Mouse (Mus musculus): ENCODE measurements around the gene Yy1. TPM values are rescaled to one million over a fixed set of nuclear protein-coding genes. Genes with fewer than 3 reads are reported as not detected.

The Yy1 gene
- polyA plus RNA-seq, 1 experiment, result 23.9 TPM

DNA sequence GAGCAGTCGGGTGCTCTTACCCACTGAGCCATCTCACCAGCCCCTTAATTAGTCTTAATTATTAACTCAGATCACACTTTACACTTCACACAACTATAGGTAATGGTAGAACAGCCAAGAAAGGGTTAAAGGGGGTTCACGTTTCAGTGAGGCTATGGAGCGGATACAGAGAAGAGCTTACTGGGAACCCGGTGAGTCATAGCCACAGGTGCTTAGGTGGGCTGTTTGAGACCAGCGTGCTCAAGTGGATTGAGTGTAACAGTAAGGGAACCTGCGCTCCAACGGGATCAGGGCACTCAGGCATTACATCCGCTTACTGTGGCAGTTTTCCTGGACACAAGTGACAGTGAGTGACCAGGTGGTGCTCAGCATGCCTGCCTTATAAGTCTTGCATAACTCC is 30.3 kb downstream of the Yy1 start:
- Histone ChIP-seq H3K4me1 (ENCODE audit: control insufficient read depth, insufficient read depth, low read length) (peaks cover 47% of the 10 kb centered on the region), H3K4me3 (replicated peaks; ENCODE audit: insufficient read depth, low read depth, low read length) (no peak overlapping the region), H3K27me3 (ENCODE audit: control insufficient read depth, insufficient read depth, low read length) (no peaks in the 10 kb centered on the region), H3K27ac (ENCODE audit: insufficient read depth, low read length) (no peak overlapping the region)
- no peak for DNase-seq
- no peak for TF ChIP-seq POLR2A (IDR thresholded peaks at IDR 0.05; ENCODE audit: borderline replicate concordance, insufficient read depth, low read length)
- TF ChIP-seq CTCF (IDR thresholded peaks at IDR 0.05; ENCODE audit: borderline replicate concordance, insufficient read depth, low read depth, low read length), result no peak
- 25% methylated on average over 8 of the region's 8 CpGs for WGBS

DNA sequence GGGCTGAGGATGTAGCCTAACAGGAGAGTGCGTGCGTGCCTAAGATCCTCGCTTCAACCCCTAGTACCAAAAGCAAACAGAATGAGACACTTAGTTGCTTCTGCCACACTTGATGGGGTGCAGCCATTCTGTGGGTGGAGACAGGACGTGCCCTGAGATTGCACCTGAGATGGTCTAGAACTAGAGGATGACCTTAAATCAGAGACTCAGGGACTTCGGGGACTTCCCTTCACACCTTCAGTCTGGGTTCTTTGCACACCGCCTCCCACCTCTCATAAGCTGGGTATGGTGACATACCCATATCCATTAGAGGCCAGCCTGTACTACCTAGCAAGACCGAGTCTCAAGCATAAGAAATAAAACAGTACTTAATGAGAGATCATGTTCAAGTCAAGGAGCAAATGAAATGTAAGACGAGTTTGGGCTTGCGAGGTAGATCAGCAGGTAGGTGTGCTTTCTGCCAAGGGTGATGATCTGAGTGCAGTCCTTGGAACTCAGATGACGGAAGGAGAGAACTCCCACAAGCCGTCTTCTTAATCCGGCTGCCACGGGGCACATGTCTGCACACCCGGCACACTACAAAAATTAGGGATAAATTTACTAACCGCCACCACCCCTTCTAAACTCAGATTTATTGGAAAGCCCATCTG is 31.6 kb downstream of the Yy1 start:
- no peaks in the 10 kb centered on the region for H3K27me3 ChIP-seq (ENCODE audit: control insufficient read depth, insufficient read depth, low read length)
- DNase-seq, result no peak
- WGBS, result 86% methylated on average over 15 of the region's 15 CpGs
- H3K4me1 ChIP-seq (ENCODE audit: control insufficient read depth, insufficient read depth, low read length), result peaks cover 45% of the 10 kb centered on the region
- no peak overlapping the region for H3K4me3 ChIP-seq (replicated peaks; ENCODE audit: insufficient read depth, low read depth, low read length)
- no peak for TF ChIP-seq POLR2A (IDR thresholded peaks at IDR 0.05; ENCODE audit: borderline replicate concordance, insufficient read depth, low read length)
- TF ChIP-seq CTCF (IDR thresholded peaks at IDR 0.05; ENCODE audit: borderline replicate concordance, insufficient read depth, low read depth, low read length), result no peak
- H3K27ac ChIP-seq (ENCODE audit: insufficient read depth, low read length), result no peak overlapping the region

DNA sequence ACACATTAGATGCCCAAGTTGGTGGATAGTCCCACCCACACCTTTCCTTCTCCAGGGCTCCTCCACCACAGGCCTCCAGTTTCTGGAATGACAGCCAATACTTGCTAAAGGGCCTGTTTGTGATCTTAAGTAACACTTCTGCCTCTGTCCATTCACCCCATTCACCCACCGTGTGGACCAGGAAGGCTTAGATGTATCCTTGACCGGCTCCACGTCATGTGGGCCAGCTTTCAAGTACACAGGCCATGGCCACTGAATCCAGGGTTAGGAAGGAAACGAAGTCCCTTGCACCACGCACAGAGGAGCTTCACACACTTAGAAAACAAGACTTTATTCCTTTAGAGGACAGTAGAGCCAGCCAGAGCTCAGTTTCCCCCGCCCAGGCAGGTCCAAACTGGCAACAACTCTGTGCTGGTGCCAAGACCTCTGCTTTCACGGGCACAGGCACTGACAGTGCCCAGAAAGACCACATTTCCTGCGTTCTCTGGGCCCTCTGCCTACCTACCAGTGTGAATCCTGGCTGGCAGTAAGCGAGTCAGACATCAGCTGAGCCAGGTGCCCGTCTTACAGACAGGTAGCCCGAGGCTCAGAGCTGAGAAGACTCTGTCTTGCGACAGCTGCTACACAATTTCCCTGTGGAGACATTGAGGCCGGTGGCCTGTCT is 32.9 kb downstream of the Yy1 start:
- WGBS, result 26% methylated on average over 13 of the region's 13 CpGs
- Histone ChIP-seq H3K27ac (ENCODE audit: insufficient read depth, low read length) (no peak overlapping the region), H3K4me3 (replicated peaks; ENCODE audit: insufficient read depth, low read depth, low read length) (no peak overlapping the region), H3K27me3 (ENCODE audit: control insufficient read depth, insufficient read depth, low read length) (no peaks in the 10 kb centered on the region), H3K4me1 (ENCODE audit: control insufficient read depth, insufficient read depth, low read length) (peaks cover 47% of the 10 kb centered on the region)
- peak in 1 of 2 experiments; percentile 59 for DNase-seq
- TF ChIP-seq POLR2A (IDR thresholded peaks at IDR 0.05; ENCODE audit: borderline replicate concordance, insufficient read depth, low read length) (no peak), CTCF (IDR thresholded peaks at IDR 0.05; ENCODE audit: borderline replicate concordance, insufficient read depth, low read depth, low read length) (no peak)

DNA sequence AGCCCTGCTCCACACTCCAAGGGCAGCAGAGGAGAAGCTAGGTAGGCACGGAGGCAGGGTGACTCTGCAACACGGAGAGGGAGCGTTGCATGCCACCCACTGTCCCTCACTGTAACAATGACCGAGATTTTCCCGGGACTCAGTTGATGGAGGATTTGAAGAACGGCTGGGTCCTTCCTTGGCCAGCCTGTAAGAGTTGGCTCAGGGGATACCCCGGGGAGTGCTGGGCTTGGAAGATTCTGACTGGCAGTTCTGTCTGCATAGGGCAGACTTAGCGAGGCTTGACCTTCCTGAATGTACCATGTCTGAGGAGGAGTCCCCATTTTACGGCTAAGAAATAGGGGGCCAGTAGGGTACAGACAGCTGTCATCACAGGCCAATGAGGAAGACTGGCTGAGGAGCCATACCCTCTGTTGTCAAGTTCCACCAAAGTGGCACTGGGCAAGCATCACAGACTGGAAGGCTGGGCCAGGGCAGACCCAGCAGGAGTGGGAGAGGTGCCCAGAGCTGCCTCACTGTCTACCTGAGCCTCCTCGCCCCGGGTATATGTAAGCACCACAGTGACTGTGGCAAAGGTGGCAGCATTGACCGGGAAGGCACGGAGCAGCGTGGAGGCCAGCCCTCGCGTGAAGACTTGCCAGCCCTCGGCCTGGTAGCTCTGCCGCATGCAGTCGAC is 33.6 kb downstream of the Yy1 start:
- H3K27me3 ChIP-seq (ENCODE audit: control insufficient read depth, insufficient read depth, low read length), result no peaks in the 10 kb centered on the region
- H3K27ac ChIP-seq (ENCODE audit: insufficient read depth, low read length), result peak overlapping the region; percentile 2
- H3K4me1 ChIP-seq (ENCODE audit: control insufficient read depth, insufficient read depth, low read length), result peaks cover 52% of the 10 kb centered on the region
- 22% methylated on average over 19 of the region's 19 CpGs for WGBS
- DNase-seq, result peak; percentile 93
- no peak for TF ChIP-seq POLR2A (IDR thresholded peaks at IDR 0.05; ENCODE audit: borderline replicate concordance, insufficient read depth, low read length)
- no peak for TF ChIP-seq CTCF (IDR thresholded peaks at IDR 0.05; ENCODE audit: borderline replicate concordance, insufficient read depth, low read depth, low read length)
- H3K4me3 ChIP-seq (replicated peaks; ENCODE audit: insufficient read depth, low read depth, low read length), result no peak overlapping the region

DNA sequence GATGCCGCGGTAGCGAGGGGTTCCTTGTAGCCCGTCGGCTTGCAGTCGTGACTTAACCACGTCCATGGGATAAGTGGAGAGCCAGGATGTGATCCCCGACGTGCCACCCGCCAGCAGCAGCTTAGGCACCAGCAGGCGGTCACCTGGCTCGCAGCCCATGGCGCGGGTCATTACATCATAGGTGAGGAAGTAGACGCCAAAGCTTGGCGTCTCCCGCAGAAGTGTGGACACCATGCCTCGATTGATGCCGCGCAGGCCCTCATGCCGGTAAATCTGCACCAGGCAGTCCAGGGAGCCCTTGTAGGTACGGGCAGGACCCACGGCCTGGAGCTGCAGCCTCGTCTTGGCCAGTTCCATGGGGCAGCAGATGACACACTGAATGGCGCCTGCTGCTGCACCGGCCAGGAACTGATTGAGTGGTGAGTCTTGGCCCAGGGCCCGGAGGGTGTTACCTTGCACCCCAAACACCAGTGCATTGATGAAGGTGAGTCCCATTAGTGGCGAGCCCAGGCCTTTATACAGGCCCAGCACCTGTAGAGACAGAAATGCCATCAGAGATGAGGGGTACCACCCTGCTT is 34.3 kb downstream of the Yy1 start:
- peak overlapping the region; percentile 2 for H3K27ac ChIP-seq (ENCODE audit: insufficient read depth, low read length)
- 24% methylated on average over 28 of the region's 28 CpGs for WGBS
- H3K4me3 ChIP-seq (replicated peaks; ENCODE audit: insufficient read depth, low read depth, low read length), result no peak overlapping the region
- peak; percentile 86 to 90 for DNase-seq
- peaks cover 56% of the 10 kb centered on the region for H3K4me1 ChIP-seq (ENCODE audit: control insufficient read depth, insufficient read depth, low read length)
- no peak for TF ChIP-seq CTCF (IDR thresholded peaks at IDR 0.05; ENCODE audit: borderline replicate concordance, insufficient read depth, low read depth, low read length)
- TF ChIP-seq POLR2A (IDR thresholded peaks at IDR 0.05; ENCODE audit: borderline replicate concordance, insufficient read depth, low read length), result no peak
- H3K27me3 ChIP-seq (ENCODE audit: control insufficient read depth, insufficient read depth, low read length), result no peaks in the 10 kb centered on the region

DNA sequence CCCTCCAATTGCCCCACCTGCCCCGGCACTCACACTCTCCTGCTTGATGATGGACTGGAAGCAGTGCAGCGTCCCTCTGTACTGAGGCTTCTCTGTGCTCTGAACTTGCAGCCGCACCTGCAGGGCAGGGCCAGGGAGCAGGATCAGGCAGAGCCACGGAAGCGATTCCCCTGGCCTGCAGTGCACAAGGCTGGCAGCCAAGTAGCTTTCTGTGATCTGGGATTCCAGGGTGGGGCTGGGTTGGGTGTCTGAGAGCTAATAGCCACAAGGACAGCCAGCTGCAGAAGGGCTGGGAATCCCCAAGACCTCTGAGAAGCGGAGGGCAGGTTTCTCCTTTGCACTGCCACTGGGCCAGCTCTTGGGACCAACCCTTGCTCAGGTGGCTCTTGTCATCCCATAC is 34.9 kb downstream of the Yy1 start:
- Histone ChIP-seq H3K4me1 (ENCODE audit: control insufficient read depth, insufficient read depth, low read length) (peaks cover 60% of the 10 kb centered on the region), H3K4me3 (replicated peaks; ENCODE audit: insufficient read depth, low read depth, low read length) (no peak overlapping the region), H3K27ac (ENCODE audit: insufficient read depth, low read length) (no peak overlapping the region), H3K27me3 (ENCODE audit: control insufficient read depth, insufficient read depth, low read length) (no peaks in the 10 kb centered on the region)
- TF ChIP-seq POLR2A (IDR thresholded peaks at IDR 0.05; ENCODE audit: borderline replicate concordance, insufficient read depth, low read length) (no peak), CTCF (IDR thresholded peaks at IDR 0.05; ENCODE audit: borderline replicate concordance, insufficient read depth, low read depth, low read length) (no peak)
- DNase-seq, result no peak
- 58% methylated on average over 6 of the region's 6 CpGs for WGBS

DNA sequence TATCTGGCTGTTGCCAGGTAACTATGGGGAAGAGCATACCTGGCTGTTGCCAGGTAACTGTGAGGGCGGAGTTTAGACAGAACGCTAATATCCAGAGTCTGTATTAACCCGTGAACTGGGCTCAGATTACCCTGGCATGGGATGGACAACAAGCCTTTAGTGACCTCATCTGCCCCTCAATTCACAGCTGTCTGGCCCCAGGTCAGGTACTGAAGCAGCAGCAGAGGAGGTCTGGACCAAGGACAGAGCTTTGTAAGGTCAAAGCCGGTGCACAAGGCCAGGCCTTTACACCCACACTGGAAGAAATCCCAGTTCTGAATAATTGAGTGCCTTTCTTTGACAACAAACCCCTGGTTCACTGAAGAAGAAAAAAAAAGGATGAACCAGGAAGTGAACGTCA is 36.9 kb downstream of the Yy1 start:
- Histone ChIP-seq H3K27me3 (ENCODE audit: control insufficient read depth, insufficient read depth, low read length) (no peaks in the 10 kb centered on the region), H3K4me1 (ENCODE audit: control insufficient read depth, insufficient read depth, low read length) (peaks cover 62% of the 10 kb centered on the region), H3K4me3 (replicated peaks; ENCODE audit: insufficient read depth, low read depth, low read length) (no peak overlapping the region), H3K27ac (ENCODE audit: insufficient read depth, low read length) (no peak overlapping the region)
- 69% methylated on average over 5 of the region's 5 CpGs for WGBS
- DNase-seq, result no peak
- TF ChIP-seq POLR2A (IDR thresholded peaks at IDR 0.05; ENCODE audit: borderline replicate concordance, insufficient read depth, low read length), result no peak
- TF ChIP-seq CTCF (IDR thresholded peaks at IDR 0.05; ENCODE audit: borderline replicate concordance, insufficient read depth, low read depth, low read length), result no peak

Measured in cerebellum, adult 2 months (tissue).